Mouse (Mus musculus) CH12.LX (cell line): Measurements from ENCODE around the gene Ppfibp2. TPM values are rescaled to one million over a fixed set of nuclear protein-coding genes. Genes with fewer than 3 reads are reported as not detected.

Experiments
- DNase-seq: peaks from one replicate; pipeline ENCODE4 v3.0.0-alpha.2; 2013; ENCODE audit errors: extremely low read depth
- H3K27ac ChIP-seq: 2 replicates; pipeline ENCODE4 v1.5.1; 2012; ENCODE audit warnings: low read depth, mild to moderate bottlenecking, control low read depth, moderate library complexity; ENCODE audit not compliant: insufficient read depth
- H3K27me3 ChIP-seq: replicated peaks from 2 replicates; pipeline ENCODE3; 2012; ENCODE audit warnings: inconsistent platforms
- H3K36me3 ChIP-seq, 2 experiments: replicated peaks in 1 of 2; 2 replicates each; pipeline versions ENCODE3 to v1.6.1; 2012; ENCODE audit warnings: inconsistent platforms in 1 of 2, low read length in 1 of 2, mild to moderate bottlenecking in 1 of 2, mixed read lengths in 1 of 2, moderate library complexity in 1 of 2; ENCODE audit not compliant: control insufficient read depth in 1 of 2, insufficient read depth in 1 of 2
- H3K4me1 ChIP-seq, 2 experiments: 2 replicates each; pipeline ENCODE4 v1.6.1; 2012; ENCODE audit warnings: inconsistent platforms in 1 of 2, moderate library complexity in 1 of 2; ENCODE audit not compliant: insufficient read depth in 2 of 2, control insufficient read depth in 1 of 2
- H3K4me2 ChIP-seq: 2 replicates; pipeline ENCODE4 v1.6.1; 2012; ENCODE audit warnings: low read depth, mild to moderate bottlenecking, control low read depth; ENCODE audit not compliant: poor library complexity, insufficient read depth, severe bottlenecking
- H3K4me3 ChIP-seq, 3 experiments: fragments of 150-350 bp in 1 of 3; sonication (generic) in 1 of 3; replicated peaks in 1 of 3; 2 replicates each; pipeline versions ENCODE3 to v1.5.1; 2011 to 2012; ENCODE audit warnings: low read depth in 2 of 3, low read length in 2 of 3, mild to moderate bottlenecking in 2 of 3, moderate library complexity in 2 of 3, control low read depth in 1 of 3, improper control_type of control experiment in 1 of 3, inconsistent platforms in 1 of 3, mixed read lengths in 1 of 3; ENCODE audit not compliant: poor library complexity in 1 of 3
- H3K79me2 ChIP-seq: replicated peaks from 2 replicates; pipeline ENCODE4 v1.6.1; 2012; ENCODE audit warnings: mild to moderate bottlenecking, moderate library complexity; ENCODE audit not compliant: control insufficient read depth, poor library complexity, insufficient read depth, severe bottlenecking; ENCODE audit errors: extremely low read depth
- H3K9ac ChIP-seq: 2 replicates; pipeline ENCODE4 v1.6.1; 2012; ENCODE audit warnings: low read depth, mild to moderate bottlenecking, control low read depth, moderate library complexity; ENCODE audit not compliant: insufficient read depth
- H3K9me3 ChIP-seq: replicated peaks from 2 replicates; pipeline ENCODE3; 2012; ENCODE audit warnings: low read length, inconsistent platforms, mixed read lengths
- CTCF ChIP-seq, 2 experiments: IDR thresholded peaks in 1 of 2; conservative IDR thresholded peaks in 1 of 2; 2 replicates each; pipeline ENCODE4 v1.5.1; 2011 to 2012; ENCODE audit warnings: low read depth in 2 of 2, low read length in 2 of 2, improper control_type of control experiment in 1 of 2, inconsistent platforms in 1 of 2, mild to moderate bottlenecking in 1 of 2, moderate library complexity in 1 of 2
- GABPA ChIP-seq: IDR thresholded peaks from 2 replicates; pipeline ENCODE4 v1.6.1; 2012; ENCODE audit warnings: low read depth, low read length, improper control_type of control experiment, inconsistent platforms; ENCODE audit not compliant: insufficient replicate concordance
- JUN ChIP-seq: IDR thresholded peaks from 2 replicates; pipeline ENCODE4 v1.6.1; 2011; ENCODE audit warnings: low read depth, mild to moderate bottlenecking, low read length, improper control_type of control experiment, moderate library complexity; ENCODE audit not compliant: insufficient read depth
- JUND ChIP-seq: conservative IDR thresholded peaks from 2 replicates; pipeline ENCODE4 v1.6.1; 2011; ENCODE audit warnings: low read depth, low read length, improper control_type of control experiment
- MAFK ChIP-seq: IDR thresholded peaks from 2 replicates; pipeline ENCODE4 v1.6.1; 2011; ENCODE audit warnings: low read length, improper control_type of control experiment; ENCODE audit not compliant: insufficient replicate concordance
- NRF1 ChIP-seq: IDR thresholded peaks from 2 replicates; pipeline ENCODE4 v1.6.1; 2014; ENCODE audit warnings: low read depth, mild to moderate bottlenecking, inconsistent platforms, low read length, improper control_type of control experiment, moderate library complexity
- RAD21 ChIP-seq: IDR thresholded peaks from 2 replicates; pipeline ENCODE4 v1.6.1; 2011; ENCODE audit warnings: low read depth, mild to moderate bottlenecking, low read length, improper control_type of control experiment, moderate library complexity
- RCOR1 ChIP-seq: conservative IDR thresholded peaks from 2 replicates; pipeline ENCODE4 v1.6.1; 2012; ENCODE audit warnings: low read depth, mild to moderate bottlenecking, inconsistent platforms, low read length, improper control_type of control experiment
- SIN3A ChIP-seq: IDR thresholded peaks from 2 replicates; pipeline ENCODE4 v1.6.1; 2012; ENCODE audit warnings: low read length, improper control_type of control experiment, inconsistent platforms
- SMC3 ChIP-seq: IDR thresholded peaks from 2 replicates; pipeline ENCODE4 v1.6.1; 2011; ENCODE audit warnings: low read depth, low read length, improper control_type of control experiment
- ZC3H11A ChIP-seq: IDR thresholded peaks from 2 replicates; pipeline ENCODE4 v1.6.1; 2012; ENCODE audit warnings: low read depth, mild to moderate bottlenecking, inconsistent platforms, low read length, improper control_type of control experiment
- ZMIZ1 ChIP-seq: IDR thresholded peaks from 2 replicates; pipeline ENCODE4 v1.6.1; 2012; ENCODE audit warnings: low read depth, mild to moderate bottlenecking, inconsistent platforms, low read length, improper control_type of control experiment
- ZNF384 ChIP-seq: IDR thresholded peaks from 2 replicates; pipeline ENCODE4 v1.6.1; 2012; ENCODE audit warnings: low read depth, low read length, improper control_type of control experiment, inconsistent platforms
- dilution Hi-C: fragments of 300-500 bp; cut with MboI; formaldehyde crosslinking; loops from 2 replicates; pipeline ENCODE4 v1.14.3; 2020; ENCODE audit warnings: low sequenced_read_pairs; ENCODE audit not compliant: extremely low pct_unique_long_range_greater_than_20kb, extremely low pct_ligation_motif_present
- in situ Hi-C: fragments of 300-500 bp; cut with MboI; formaldehyde crosslinking; loops from 3 replicates; pipeline ENCODE4 v1.14.3; 2019; ENCODE audit warnings: low sequenced_read_pairs, low pct_ligation_motif_present, low pct_unique_long_range_greater_than_20kb, mixed read lengths
- polyA plus RNA-seq: library from polyadenylated mRNA; unstranded; fragments of >175 nt; gene quantifications from 2 replicates; pipeline ENCODE4 v1.2.1, GENCODE M21; 2012; ENCODE audit warnings: low read depth; ENCODE audit not compliant: insufficient read length
- total RNA-seq, 2 experiments: library from RNA; depleted of rRNA; stranded (reverse); fragments of 300-350 nt in 1 of 2; fragments of >200 nt in 1 of 2; gene quantifications; 2 replicates each; pipeline ENCODE4 v1.2.3; 2012 to 2014

Ppfibp2 gene
- total and polyA plus RNA-seq, 3 experiments, result 30.2 to 40.3 (median 40.2) TPM

GRCm38 (mm10) chr7:107547872-107548271 lies 47.1 kb upstream of the Ppfibp2 start:
- H3K9me3 ChIP-seq, result no peaks in the 10 kb centered on the region
- dilution Hi-C loops (no loop called here), in situ Hi-C loops (no loop called here)
- peaks cover 6 to 22% of the 10 kb centered on the region in 2 experiments for H3K4me1 ChIP-seq
- no peak overlapping the region for H3K4me2 ChIP-seq
- no peak overlapping the region for H3K27ac ChIP-seq
- no peaks in the 10 kb centered on the region for H3K36me3 ChIP-seq
- no peak for DNase-seq
- no peak overlapping the region for H3K4me3 ChIP-seq
- no peak for TF ChIP-seq ZC3H11A
- no peak for TF ChIP-seq NRF1
- no peak for TF ChIP-seq JUN
- no peak for TF ChIP-seq MAFK
- no peak for TF ChIP-seq RCOR1
- H3K27me3 ChIP-seq, result no peaks in the 10 kb centered on the region
- no peak overlapping the region for H3K9ac ChIP-seq
- no peaks in the 10 kb centered on the region for H3K79me2 ChIP-seq

GRCm38 (mm10) chr7:107553461-107553860 lies 41.5 kb upstream of the Ppfibp2 start:
- in situ Hi-C loops, result no loop called here
- Histone ChIP-seq H3K4me2 (no peak overlapping the region), H3K9me3 (no peaks in the 10 kb centered on the region), H3K36me3 (no peaks in the 10 kb centered on the region)
- TF ChIP-seq JUND, result no peak
- TF ChIP-seq ZC3H11A, result no peak
- TF ChIP-seq GABPA, result no peak
- no peak for TF ChIP-seq ZNF384
- no peak for TF ChIP-seq SIN3A
- TF ChIP-seq, all 38 proteins: peak for 0
- Histone ChIP-seq H3K27ac (no peak overlapping the region), H3K27me3 (no peaks in the 10 kb centered on the region), H3K4me3 (no peak overlapping the region), H3K9ac (no peak overlapping the region), H3K79me2 (no peaks in the 10 kb centered on the region), H3K4me1 (peaks cover 3 to 11% of the 10 kb centered on the region in 2 experiments; a peak in 3 of 4 replicates)
- DNase-seq, result no peak
- dilution Hi-C loops, result no loop called here

- H3K4me3 ChIP-seq, result no peak overlapping the region
- peak; percentile 45 for DNase-seq
- H3K36me3 ChIP-seq, result no peaks in the 10 kb centered on the region
- H3K79me2 ChIP-seq, result no peaks in the 10 kb centered on the region
- dilution Hi-C loops, result no loop called here
- no peaks in the 10 kb centered on the region for H3K9me3 ChIP-seq
- H3K4me1 ChIP-seq, result peaks cover 0 to 4% of the 10 kb centered on the region in 2 experiments; a peak in 2 of 4 replicates
- H3K9ac ChIP-seq, result no peak overlapping the region
- in situ Hi-C loops, result no loop called here
- H3K27me3 ChIP-seq, result no peaks in the 10 kb centered on the region
- no peak overlapping the region for H3K4me2 ChIP-seq
- peak; percentile 40 for TF ChIP-seq RAD21
- no peak for TF ChIP-seq ZMIZ1
- TF ChIP-seq SMC3, result peak; percentile 41
- peak; percentile 44 to 55; a peak in 3 of 4 replicates for TF ChIP-seq CTCF (conservative IDR thresholded peaks at IDR 0.05 in 1 of 2, IDR thresholded peaks at IDR 0.05 in 1 of 2; ENCODE audit: low read depth in 2 of 2, low read length in 2 of 2)
- H3K27ac ChIP-seq, result no peak overlapping the region
Observed at GRCm38 (mm10) chr7:107555906-107556305, 39.1 kb upstream of the Ppfibp2 start.
